Mouse (Mus musculus) C2C12 (cell line): ENCODE measurements around the gene Frg2f1. TPM values are rescaled to one million over a fixed set of nuclear protein-coding genes. Genes with fewer than 3 reads are reported as not detected.

Experiments
- H3K27me3 ChIP-seq: one replicate; pipeline ENCODE4 v1.6.1; 2011; ENCODE audit not compliant: control insufficient read depth, insufficient read depth, insufficient read length
- H3K36me3 ChIP-seq: one replicate; pipeline ENCODE4 v1.6.1; 2011; ENCODE audit not compliant: control insufficient read depth, insufficient read depth
- H3K4me3 ChIP-seq: one replicate; pipeline ENCODE4 v1.5.1; 2011; ENCODE audit warnings: mild to moderate bottlenecking, control low read depth; ENCODE audit not compliant: poor library complexity, insufficient read depth, severe bottlenecking
- H3K79me2 ChIP-seq: one replicate; pipeline ENCODE4 v1.6.1; 2011; ENCODE audit not compliant: control insufficient read depth, insufficient read depth
- H3K79me3 ChIP-seq: one replicate; pipeline ENCODE4 v1.6.1; 2011; ENCODE audit warnings: low read depth, control low read depth
- H3ac ChIP-seq: one replicate; pipeline ENCODE3; 2011; ENCODE audit warnings: low read depth; ENCODE audit not compliant: control insufficient read depth, insufficient read length
- CEBPB ChIP-seq: IDR thresholded peaks from one replicate; pipeline ENCODE4 v1.6.1; 2011; ENCODE audit warnings: low read depth, mild to moderate bottlenecking, control low read depth, moderate library complexity
- CTCF ChIP-seq: IDR thresholded peaks from one replicate; pipeline ENCODE4 v1.5.1; 2011; ENCODE audit not compliant: control insufficient read depth, insufficient read depth, insufficient read length
- FOSL1 ChIP-seq: IDR thresholded peaks from one replicate; pipeline ENCODE4 v1.8.0; 2011; ENCODE audit warnings: mild to moderate bottlenecking, low read length; ENCODE audit not compliant: poor library complexity, insufficient read depth, severe bottlenecking
- MAX ChIP-seq: IDR thresholded peaks from one replicate; pipeline ENCODE4 v1.6.1; 2011; ENCODE audit warnings: mild to moderate bottlenecking, control low read depth
- MYOD1 ChIP-seq: IDR thresholded peaks from one replicate; pipeline ENCODE4 v1.6.1; 2011; ENCODE audit warnings: low read depth; ENCODE audit not compliant: control insufficient read depth, insufficient read length
- MYOG ChIP-seq: IDR thresholded peaks from one replicate; pipeline ENCODE4 v1.6.1; 2011; ENCODE audit not compliant: control insufficient read depth, insufficient read length; ENCODE audit errors: extremely low read depth
- USF1 ChIP-seq: IDR thresholded peaks from one replicate; pipeline ENCODE4 v1.6.1; 2011; ENCODE audit warnings: low read depth, mild to moderate bottlenecking, control low read depth, moderate library complexity
- polyA plus RNA-seq: library from polyadenylated mRNA; unstranded; fragments of >200 nt; fragmentation: generic; extraction: Trizol; gene quantifications from one replicate; pipeline ENCODE4 v1.2.1, GENCODE M21; 2012; ENCODE audit warnings: missing spikeins

The Frg2f1 gene
- polyA plus RNA-seq, 1 experiment = 2.0 TPM

DNA sequence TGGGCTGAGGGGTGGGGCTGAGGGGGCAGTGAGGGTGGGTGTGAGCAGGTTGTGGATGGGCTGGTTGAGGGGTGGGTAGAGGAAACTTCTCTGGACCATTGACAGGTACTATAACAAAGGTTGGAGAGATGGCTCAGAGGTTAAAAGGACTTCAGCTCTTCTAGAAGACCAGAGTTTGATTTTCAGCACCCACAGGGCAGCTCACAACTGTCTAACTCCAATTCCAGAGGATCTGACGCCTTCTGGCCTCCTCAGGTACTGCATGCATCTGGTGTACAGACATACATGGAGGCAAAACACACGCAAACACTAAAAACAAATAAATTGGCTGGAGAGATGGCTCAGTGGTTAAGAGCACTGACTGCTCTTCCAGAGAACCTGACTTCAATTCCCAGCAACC is 27.7 kb downstream of the Frg2f1 start:
- Histone ChIP-seq H3K27me3 (peaks cover 10% of the 10 kb centered on the region), H3K79me3 (no peaks in the 10 kb centered on the region), H3ac (no peak overlapping the region), H3K4me3 (no peak overlapping the region), H3K79me2 (no peaks in the 10 kb centered on the region), H3K36me3 (no peaks in the 10 kb centered on the region)
- TF ChIP-seq CEBPB (no peak), MYOG (no peak), USF1 (no peak), MAX (no peak), MYOD1 (no peak), FOSL1 (no peak), CTCF (no peak)

DNA sequence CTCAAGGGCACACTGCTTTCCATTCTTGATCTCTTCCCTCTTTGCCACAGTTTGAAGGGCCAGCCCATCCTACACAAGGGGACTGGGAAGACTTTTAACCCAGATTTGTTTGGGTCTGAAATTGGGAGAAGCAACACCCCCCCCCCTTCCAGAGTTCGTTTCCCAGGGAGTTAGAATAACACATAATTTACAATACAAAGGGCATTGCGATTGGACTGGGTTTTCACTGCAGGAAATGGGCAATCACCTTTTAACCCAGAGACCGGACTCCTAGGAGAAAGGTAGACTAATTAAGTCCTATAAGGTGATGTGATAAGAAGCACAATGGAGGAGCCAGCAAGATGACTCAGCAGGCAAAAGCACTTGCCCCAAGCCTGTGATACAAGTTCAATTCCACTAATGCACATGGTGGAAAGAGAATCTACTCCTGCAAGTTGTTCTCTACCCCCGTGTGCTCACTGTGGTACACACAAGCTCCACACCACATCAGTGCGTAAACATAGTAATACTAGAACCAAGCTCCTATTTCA is 40.9 kb downstream of the Frg2f1 start:
- TF ChIP-seq USF1 = no peak
- TF ChIP-seq MAX = no peak
- no peak for TF ChIP-seq CTCF
- no peak for TF ChIP-seq MYOD1
- TF ChIP-seq MYOG = no peak
- no peak for TF ChIP-seq FOSL1
- no peaks in the 10 kb centered on the region for H3K79me2 ChIP-seq
- H3ac ChIP-seq = no peak overlapping the region
- H3K4me3 ChIP-seq = no peak overlapping the region
- no peaks in the 10 kb centered on the region for H3K79me3 ChIP-seq
- no peaks in the 10 kb centered on the region for H3K36me3 ChIP-seq
- H3K27me3 ChIP-seq = peaks cover 3% of the 10 kb centered on the region

GRCm38 (mm10) chr4:119492933-119493327 is 46.4 kb downstream of the Frg2f1 start:
- Histone ChIP-seq H3ac (no peak overlapping the region), H3K27me3 (peaks cover 11% of the 10 kb centered on the region), H3K4me3 (no peak overlapping the region), H3K79me2 (no peaks in the 10 kb centered on the region), H3K79me3 (no peaks in the 10 kb centered on the region), H3K36me3 (no peaks in the 10 kb centered on the region)
- no peak for TF ChIP-seq USF1
- no peak for TF ChIP-seq MYOG
- TF ChIP-seq MAX = no peak
- no peak for TF ChIP-seq FOSL1
- no peak for TF ChIP-seq CTCF
- no peak for TF ChIP-seq MYOD1
- no peak for TF ChIP-seq CEBPB

DNA sequence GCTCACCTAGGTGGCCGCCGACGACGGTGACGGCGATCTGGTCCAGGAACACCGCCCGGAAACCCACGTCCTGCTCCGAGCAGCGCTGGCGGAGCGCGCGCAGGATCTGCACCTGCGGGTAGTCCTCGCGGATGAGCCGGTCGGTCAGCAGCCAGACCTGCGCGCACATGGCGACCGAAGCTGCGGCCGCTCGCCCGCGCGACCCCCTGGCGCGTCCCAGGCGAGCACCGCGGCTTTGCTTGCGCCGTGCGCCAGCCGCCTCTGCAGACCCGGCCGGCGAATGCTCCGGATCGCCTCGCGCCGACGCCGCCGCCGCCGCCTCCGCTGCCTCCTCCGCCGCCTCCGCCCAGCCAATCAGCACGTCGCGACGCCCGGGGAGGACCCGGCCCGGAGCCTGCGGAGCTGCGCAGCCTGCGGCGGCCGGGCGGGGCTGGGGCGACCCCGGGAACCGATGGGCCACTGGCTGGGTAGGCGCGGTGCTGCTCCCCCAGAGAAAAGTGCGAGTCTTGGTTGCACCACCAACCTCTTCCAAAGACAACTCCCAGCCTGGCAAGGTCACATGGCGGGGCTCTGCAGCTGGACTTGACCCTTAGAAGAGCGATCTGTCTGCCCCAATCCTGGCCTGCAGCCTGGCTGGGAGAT is 46.9 kb downstream of the Frg2f1 start, which contains the start of gene Rimkla:
Gene Rimkla (minus strand): TSS at position 338 of the 642 bp plus-strand sequence.
- Histone ChIP-seq H3ac (no peak within 1 kb of the TSS), H3K79me3 (no peaks in the 10 kb centered on the region), H3K27me3 (peaks cover 11% of the 10 kb centered on the region), H3K79me2 (no peaks in the 10 kb centered on the region), H3K36me3 (no peaks in the 10 kb centered on the region), H3K4me3 (no peak within 1 kb of the TSS)
- TF ChIP-seq CEBPB (no peak), FOSL1 (no peak), MYOG (no peak), USF1 (no peak), MAX (no peak), CTCF (no peak), MYOD1 (no peak)

DNA sequence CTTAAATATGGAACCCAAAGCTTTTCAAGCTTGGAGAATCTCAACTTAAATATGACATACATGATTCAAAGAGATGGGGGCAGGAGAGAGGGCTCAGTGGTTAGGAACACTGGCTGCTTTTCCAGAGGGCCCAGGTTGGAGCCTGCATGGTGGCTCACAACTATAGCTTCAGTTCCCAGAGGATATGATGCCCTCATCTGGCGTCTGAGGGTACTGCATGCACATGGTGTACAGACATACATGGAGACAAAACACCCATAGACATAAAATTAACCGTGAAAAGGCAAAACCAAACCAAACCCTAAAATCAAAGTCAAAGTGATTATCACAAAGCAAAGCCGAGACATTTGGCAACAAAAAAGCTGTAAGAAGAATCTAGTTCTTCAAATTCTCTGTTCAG is 48.5 kb downstream of the Frg2f1 start:
- Histone ChIP-seq H3K79me3 (no peaks in the 10 kb centered on the region), H3K4me3 (no peak overlapping the region), H3K27me3 (peaks cover 11% of the 10 kb centered on the region), H3K36me3 (no peaks in the 10 kb centered on the region), H3ac (no peak overlapping the region), H3K79me2 (no peaks in the 10 kb centered on the region)
- TF ChIP-seq FOSL1 (no peak), MYOD1 (no peak), CEBPB (no peak), USF1 (no peak), MYOG (no peak), CTCF (no peak), MAX (no peak)
